Mouse (Mus musculus) neural tube, embryonic 14.5 days (tissue): ENCODE measurements around the gene 3110001I22Rik. TPM values are rescaled to one million over a fixed set of nuclear protein-coding genes. Genes with fewer than 3 reads are reported as not detected.

Experiments
- ATAC-seq: fragments of 200-750 bp; cut with Nextera tagmentation; 2 replicates; pipeline ENCODE4 v1.8.0; 2017; ENCODE audit warnings: low read depth, mild to moderate bottlenecking, moderate TSS enrichment, moderate library complexity
- H3K27ac ChIP-seq: fragments of 300-500 bp; sonication (generic); 2 replicates; pipeline ENCODE4 v1.5.1; 2014; ENCODE audit warnings: low read depth, mild to moderate bottlenecking, control low read depth, low read length, moderate library complexity, mixed read lengths
- H3K27me3 ChIP-seq: fragments of 300-500 bp; sonication (generic); 2 replicates; pipeline ENCODE4 v1.6.1; 2014; ENCODE audit warnings: low read length; ENCODE audit not compliant: control insufficient read depth, insufficient read depth
- H3K36me3 ChIP-seq: fragments of 300-500 bp; sonication (generic); 2 replicates; pipeline ENCODE4 v1.6.1; 2014; ENCODE audit warnings: low read length, mixed read lengths; ENCODE audit not compliant: control insufficient read depth, insufficient read depth
- H3K4me1 ChIP-seq: fragments of 300-500 bp; sonication (generic); 2 replicates; pipeline ENCODE4 v1.6.1; 2014; ENCODE audit warnings: low read length; ENCODE audit not compliant: control insufficient read depth, insufficient read depth
- H3K4me2 ChIP-seq: fragments of 300-500 bp; sonication (generic); 2 replicates; pipeline ENCODE4 v1.6.1; 2014; ENCODE audit warnings: mild to moderate bottlenecking, low read depth, low read length, control low read depth
- H3K4me3 ChIP-seq: fragments of 300-500 bp; sonication (generic); 2 replicates; pipeline ENCODE4 v1.5.1; 2014; ENCODE audit warnings: low read depth, low read length, control low read depth, mixed read lengths
- H3K9ac ChIP-seq: fragments of 300-500 bp; sonication (generic); replicated peaks from 2 replicates; pipeline ENCODE4 v1.6.1; 2014; ENCODE audit warnings: low read depth, mild to moderate bottlenecking, control low read depth, low read length, mixed read lengths
- H3K9me3 ChIP-seq: fragments of 300-500 bp; sonication (generic); 2 replicates; pipeline ENCODE4 v1.6.1; 2016; ENCODE audit warnings: low read length; ENCODE audit not compliant: control insufficient read depth
- WGBS: fragments of 180-500 bp; shearing (Covaris S2); extraction: QIAGEN DNeasy Blood & Tissue Kit; methylation state at CpG from one replicate; pipeline ENCODE4 v1.1.7; 2014; 5-methylcytosine and 5-hydroxymethylcytosine counted together
- polyA plus RNA-seq: library from polyadenylated mRNA; unstranded; fragments of >200 nt; fragmentation: Nextera tagmentation; extraction: Ambion mirVana; gene quantifications from 2 replicates; pipeline ENCODE4 v1.2.1, GENCODE M21; 2014

Gene 3110001I22Rik
- polyA plus RNA-seq, 1 experiment from 2014 or later = 7.7 TPM

DNA sequence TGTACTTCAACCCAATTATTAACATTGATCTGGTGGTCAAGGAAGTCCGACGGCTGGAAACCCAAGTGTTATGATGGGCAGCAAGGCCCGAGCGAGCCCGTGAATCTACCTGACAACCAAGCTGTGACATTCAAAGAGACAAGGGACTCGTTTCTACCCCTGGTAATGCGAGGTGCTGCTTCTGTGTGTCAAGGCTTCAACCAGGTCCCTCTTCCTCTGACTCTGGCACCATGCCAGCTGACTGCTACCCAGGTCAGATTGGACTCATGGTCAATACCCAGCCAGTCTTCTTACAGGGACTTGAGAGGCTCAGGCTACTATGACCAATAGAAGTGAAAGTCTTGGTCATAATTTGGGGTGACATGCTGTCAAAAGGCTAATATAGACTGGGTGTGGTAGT is 30.5 kb downstream of the 3110001I22Rik start:
- 94% methylated on average over 7 of the region's 7 CpGs for WGBS
- ATAC-seq = no peak

GRCm38 (mm10) chr16:13704676-13705075 is 32.9 kb downstream of the 3110001I22Rik start:
- no peak overlapping the region for H3K27ac ChIP-seq
- no peaks in the 10 kb centered on the region for H3K9me3 ChIP-seq
- H3K4me3 ChIP-seq = no peak overlapping the region
- ATAC-seq = no peak
- H3K9ac ChIP-seq = no peak overlapping the region
- WGBS = 97% methylated on average over 10 of the region's 10 CpGs
- no peak overlapping the region for H3K4me2 ChIP-seq
- no peaks in the 10 kb centered on the region for H3K4me1 ChIP-seq
- no peaks in the 10 kb centered on the region for H3K27me3 ChIP-seq
- peaks cover 31% of the 10 kb centered on the region; the same call in 1 of the 2 replicates for H3K36me3 ChIP-seq

More for the DNA sequence above, 30.5 kb downstream of the 3110001I22Rik start:
- no peak overlapping the region for H3K4me2 ChIP-seq
- no peak overlapping the region for H3K4me3 ChIP-seq
- peaks cover 51% of the 10 kb centered on the region; the same call in 1 of the 2 replicates for H3K36me3 ChIP-seq
- H3K4me1 ChIP-seq = no peaks in the 10 kb centered on the region
- no peak overlapping the region for H3K27ac ChIP-seq
- H3K9me3 ChIP-seq = no peaks in the 10 kb centered on the region
- H3K27me3 ChIP-seq = no peaks in the 10 kb centered on the region
- H3K9ac ChIP-seq = no peak overlapping the region

DNA sequence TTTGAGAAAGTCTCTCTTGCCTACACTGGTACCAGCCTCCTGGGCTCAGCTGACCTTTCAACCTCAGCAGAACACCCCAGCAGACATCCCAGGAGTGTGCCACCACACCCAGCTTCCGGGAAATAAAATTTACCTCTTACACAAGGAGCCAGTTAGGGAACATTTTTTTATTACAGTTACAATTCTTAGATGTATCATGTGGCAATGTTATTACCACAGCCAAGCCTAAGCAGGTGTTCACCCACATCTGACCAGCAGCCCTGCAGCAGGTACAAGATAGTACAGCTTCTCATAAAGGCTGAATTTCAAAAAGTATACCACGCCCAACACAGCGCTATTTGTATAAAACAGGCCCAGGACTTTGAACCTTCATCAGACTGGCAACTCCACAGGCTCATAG is 43.2 kb downstream of the 3110001I22Rik start:
- Histone ChIP-seq H3K36me3 (no peaks in the 10 kb centered on the region), H3K9ac (no peak overlapping the region), H3K27me3 (no peaks in the 10 kb centered on the region), H3K27ac (no peak overlapping the region), H3K4me1 (no peaks in the 10 kb centered on the region), H3K4me2 (no peak overlapping the region), H3K4me3 (no peak overlapping the region), H3K9me3 (no peaks in the 10 kb centered on the region)
- no peak for ATAC-seq
- WGBS = 90% methylated on average over 3 of the region's 3 CpGs

DNA sequence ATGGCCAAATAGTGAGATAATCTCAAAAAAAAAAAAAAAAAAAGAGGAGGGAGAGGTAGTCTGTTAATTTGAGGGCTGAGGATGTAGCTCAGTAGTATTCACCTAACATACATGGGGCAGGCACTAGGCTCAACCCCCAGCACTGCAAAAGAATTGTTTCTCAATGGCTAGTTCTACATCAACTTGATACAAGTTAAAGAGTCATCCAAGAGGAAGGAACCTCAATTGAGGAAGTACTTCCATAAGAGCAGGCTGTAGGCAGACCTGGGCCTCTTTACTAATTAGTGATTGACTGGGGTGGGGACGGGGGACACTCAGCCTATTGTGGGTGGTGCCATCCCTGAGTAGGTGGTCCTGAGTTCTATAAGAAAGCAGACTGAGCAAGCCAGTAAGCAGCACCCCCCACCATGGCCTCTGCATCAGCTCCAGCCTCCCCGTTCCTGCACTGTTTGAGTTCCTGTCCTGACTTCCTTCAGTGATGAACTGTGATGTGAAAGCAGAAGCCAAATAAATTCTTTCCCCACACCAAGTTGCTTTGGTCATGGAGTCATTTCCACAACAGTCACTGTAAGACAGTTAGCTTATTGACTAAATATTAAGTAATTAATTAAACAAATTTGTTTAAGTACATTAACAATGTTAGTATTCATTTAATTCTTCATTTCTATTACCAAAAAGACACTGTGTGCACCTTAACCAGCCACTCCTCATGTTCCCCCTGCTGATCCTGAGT is 45.3 kb downstream of the 3110001I22Rik start:
- no peak overlapping the region for H3K4me2 ChIP-seq
- H3K27me3 ChIP-seq = no peaks in the 10 kb centered on the region
- no peaks in the 10 kb centered on the region for H3K4me1 ChIP-seq
- H3K9ac ChIP-seq = no peak overlapping the region
- WGBS = 87% methylated on average over 2 of the region's 2 CpGs
- no peak overlapping the region for H3K4me3 ChIP-seq
- H3K27ac ChIP-seq = no peak overlapping the region
- no peaks in the 10 kb centered on the region for H3K36me3 ChIP-seq
- ATAC-seq = no peak
- H3K9me3 ChIP-seq = no peaks in the 10 kb centered on the region

- ATAC-seq = no peak
- Histone ChIP-seq H3K4me1 (no peaks in the 10 kb centered on the region), H3K9me3 (no peaks in the 10 kb centered on the region), H3K27ac (no peak overlapping the region), H3K4me3 (no peak overlapping the region), H3K4me2 (no peak overlapping the region), H3K9ac (no peak overlapping the region), H3K27me3 (no peaks in the 10 kb centered on the region), H3K36me3 (no peaks in the 10 kb centered on the region)
- WGBS = 38% methylated on average over 10 of the region's 10 CpGs
Observed at GRCm38 (mm10) chr16:13722937-13723336, 51.2 kb downstream of the 3110001I22Rik start.

- Histone ChIP-seq H3K4me1 (0 out of 2 replicates have a peak, but pooled peaks cover 2% of the 10 kb centered on the region), H3K27ac (no peak overlapping the region), H3K4me2 (no peak overlapping the region), H3K4me3 (no peak overlapping the region), H3K9ac (no peak overlapping the region), H3K27me3 (no peaks in the 10 kb centered on the region), H3K36me3 (no peaks in the 10 kb centered on the region), H3K9me3 (no peaks in the 10 kb centered on the region)
- 87% methylated on average over 5 of the region's 5 CpGs for WGBS
- no peak for ATAC-seq
Observed at GRCm38 (mm10) chr16:13727811-13728335, 56.1 kb downstream of the 3110001I22Rik start.

Other genes with a start within 250 kb of the 3110001I22Rik start
- gene Parn, start 3.8 kb upstream of the 3110001I22Rik start, polyA plus RNA-seq = 29.1 and 35.1 TPM in 2 replicates
- 52.6 and 57.6 TPM in 2 replicates for gene Bfar, start 71 bp upstream of the 3110001I22Rik start, polyA plus RNA-seq
- gene Pla2g10, start 59.1 kb downstream of the 3110001I22Rik start, polyA plus RNA-seq = 0.55 and 0.71 TPM in 2 replicates
- gene Rrn3, start 108.8 kb downstream of the 3110001I22Rik start, polyA plus RNA-seq = 97.8 and 116 TPM in 2 replicates
- 212 and 222 TPM in 2 replicates for gene Ntan1, start 146.9 kb downstream of the 3110001I22Rik start, polyA plus RNA-seq
- gene Pdxdc1, start 231.2 kb downstream of the 3110001I22Rik start, polyA plus RNA-seq = 66.1 and 87.0 TPM in 2 replicates
- 37.3 and 52.7 TPM in 2 replicates for gene Mpv17l, start 231.2 kb downstream of the 3110001I22Rik start, polyA plus RNA-seq